ENCODE assay signal across 8 mouse cellular contexts in genomic region chr9:72491559-72492193, GRCm38 (mm10). TPM values are rescaled to one million over a fixed set of nuclear protein-coding genes. Genes with fewer than 3 reads are reported as not detected.
DNase-seq lines count a peak whose midpoint lies in the region; ATAC-seq and TF ChIP-seq lines count a peak whose summit lies in the region.

No protein-coding gene starts in this region.

- DNase-seq in gastrocnemius, postnatal 10 days, result peak; percentile 89
- peak; percentile 88 to 93 for DNase-seq in left cerebral cortex, postnatal 10 days (ENCODE audit: extremely low spot score in 1 of 2, low spot score in 2 of 2)
- DNase-seq in right cerebral cortex, postnatal 25 days, result peak; percentile 84
- DNase-seq in urinary bladder, postnatal 4 days (ENCODE audit: low spot score in 2 of 2), result peak; percentile 84 to 92

- intact Hi-C loops in left cerebral cortex, postnatal 10 days (cut with DNase I), result no loop called here

- peak overlapping the region; percentile 46 for H3K4me3 ChIP-seq in cortical plate, adult 2 months (ENCODE audit: insufficient read depth, low read length)

- peak; percentile 89 for TF ChIP-seq POLR2A in cortical plate, adult 2 months (IDR thresholded peaks at IDR 0.05; ENCODE audit: extremely low read depth, insufficient read depth, low read length)

- TF ChIP-seq CTCF in cortical plate, adult 2 months (IDR thresholded peaks at IDR 0.05; ENCODE audit: extremely low read depth, insufficient read depth, low read length), result no peak

- peaks cover 2% of the 10 kb centered on the region for H3K4me1 ChIP-seq in cortical plate, adult 2 months (ENCODE audit: control insufficient read depth, insufficient read depth, low read length)

- 0 out of 2 replicates have a peak overlapping the region, but pooled peaks have one; percentile 3 for H3K27ac ChIP-seq in cortical plate, adult 2 months (ENCODE audit: insufficient read depth, low read length)

- ATAC-seq in activated CD4-positive, CD25-positive, alpha-beta regulatory T cell, adult 4 months, result peak; percentile 91
- ATAC-seq in inflammation-experienced regulatory T-cells, adult 6 months, result peak; percentile 93
- ATAC-seq in megakaryocyte-erythroid progenitor cell, adult 5-6 weeks (replicated peaks; ENCODE audit: low FRiP score, low TSS enrichment, poor library complexity, severe bottlenecking), result peak; percentile 97

RNA-seq across cellular contexts. Expression of gene Tex9, which starts 0.3 kb away (rescaled TPM):
- 10 to 100 TPM in 1 of 2 experiments, 1 to 10 TPM in 1; 8.1 to 11.3 TPM for polyA plus RNA-seq in activated CD4-positive, CD25-positive, alpha-beta regulatory T cell, adult 4 months (2017; shearing (Covaris generic))
- polyA plus RNA-seq in cortical plate, adult 2 months (2012; rRNA removed), result 14.1 and 15.1 TPM in 2 replicates
- 1 to 10 TPM; 2.4 to 3.2 TPM for total RNA-seq in gastrocnemius, postnatal 10 days (2021)
- 10 to 100 TPM; 13.3 to 13.5 (median 13.4) TPM for polyA plus RNA-seq in inflammation-experienced regulatory T-cells, adult 6 months (2017; shearing (Covaris generic))
- total RNA-seq in left cerebral cortex, postnatal 10 days (2021), result 10 to 100 TPM; 12.5 to 13.2 TPM
- 27.9 and 34.0 TPM in 2 replicates for total RNA-seq in megakaryocyte-erythroid progenitor cell, adult 5-6 weeks (2014; fragmentation: Nextera tagmentation)
- total RNA-seq in megakaryocyte-erythroid progenitor cell, adult 5-6 weeks (2017), result 30.5 and 52.0 TPM in 2 replicates

RNA-seq across cellular contexts. Expression of gene Rfx7, which starts 40.4 kb away (rescaled TPM):
- polyA plus RNA-seq in activated CD4-positive, CD25-positive, alpha-beta regulatory T cell, adult 4 months (2017; shearing (Covaris generic)), result 10 to 100 TPM; 15.6 to 21.0 TPM
- 15.6 and 16.0 TPM in 2 replicates for polyA plus RNA-seq in cortical plate, adult 2 months (2012; rRNA removed)
- total RNA-seq in gastrocnemius, postnatal 10 days (2021), result 10 to 100 TPM; 30.2 to 30.4 TPM
- 10 to 100 TPM; 15.6 to 28.0 (median 23.6) TPM for polyA plus RNA-seq in inflammation-experienced regulatory T-cells, adult 6 months (2017; shearing (Covaris generic))
- total RNA-seq in left cerebral cortex, postnatal 10 days (2021), result 10 to 100 TPM; 35.0 to 37.4 TPM
- total RNA-seq in megakaryocyte-erythroid progenitor cell, adult 5-6 weeks (2014; fragmentation: Nextera tagmentation), result 44.3 and 50.8 TPM in 2 replicates
- 14.8 and 28.6 TPM in 2 replicates for total RNA-seq in megakaryocyte-erythroid progenitor cell, adult 5-6 weeks (2017)

RNA-seq across cellular contexts. Expression of gene Mns1, which starts 53.9 kb away (rescaled TPM):
- polyA plus RNA-seq in activated CD4-positive, CD25-positive, alpha-beta regulatory T cell, adult 4 months (2017; shearing (Covaris generic)), result 10 to 100 TPM; 20.7 to 23.6 TPM
- 1.5 and 2.4 TPM in 2 replicates for polyA plus RNA-seq in cortical plate, adult 2 months (2012; rRNA removed)
- 1 to 10 TPM; 1.1 to 1.7 TPM for total RNA-seq in gastrocnemius, postnatal 10 days (2021)
- polyA plus RNA-seq in inflammation-experienced regulatory T-cells, adult 6 months (2017; shearing (Covaris generic)), result 10 to 100 TPM; 15.0 to 47.1 (median 15.9) TPM
- 1 to 10 TPM; 1.2 to 1.7 TPM for total RNA-seq in left cerebral cortex, postnatal 10 days (2021)
- total RNA-seq in megakaryocyte-erythroid progenitor cell, adult 5-6 weeks (2014; fragmentation: Nextera tagmentation), result 201 and 223 TPM in 2 replicates
- total RNA-seq in megakaryocyte-erythroid progenitor cell, adult 5-6 weeks (2017), result 410 and 555 TPM in 2 replicates

Comparison
In these comparisons a context has a peak if more than half of its experiments do, and no peak if none do; other contexts are left out.
1. Peak in every context shown above with its lines: DNase-seq, ATAC-seq, H3K4me3 ChIP-seq and H3K27ac ChIP-seq.
2. RNA of gene Mns1, which starts 53.9 kb away (total RNA-seq): 201 to 555 TPM in megakaryocyte-erythroid progenitor cell, adult 5-6 weeks; 1.1 to 1.7 TPM in gastrocnemius, postnatal 10 days and 1.2 to 1.7 TPM in left cerebral cortex, postnatal 10 days; every median in the first group is over 10 times any median in the second.